Mouse (Mus musculus) CH12.LX (cell line): Measurements from ENCODE around the gene Ntrk3.

Source experiments
- CTCF ChIP-seq, 2 experiments: IDR thresholded peaks in 1 of 2; conservative IDR thresholded peaks in 1 of 2; 2 replicates each; pipeline ENCODE4 v1.5.1; 2011 to 2012; ENCODE audit warnings: low read depth in 2 of 2, low read length in 2 of 2, improper control_type of control experiment in 1 of 2, inconsistent platforms in 1 of 2, mild to moderate bottlenecking in 1 of 2, moderate library complexity in 1 of 2
- MXI1 ChIP-seq: IDR thresholded peaks from 2 replicates; pipeline ENCODE4 v1.6.1; 2011; ENCODE audit warnings: mild to moderate bottlenecking, low read depth, low read length, improper control_type of control experiment

GRCm38 (mm10) chr7:78568411-78569254, 169.2 kb downstream of the Ntrk3 start:
- TF ChIP-seq MXI1 (no peak), CTCF (conservative IDR thresholded peaks at IDR 0.05 in 1 of 2, IDR thresholded peaks at IDR 0.05 in 1 of 2; ENCODE audit: low read depth in 2 of 2, low read length in 2 of 2) (peak; percentile 39 to 72; a peak in 3 of 4 replicates)
